Mouse (Mus musculus) megakaryocyte, embryonic 14.5 days (primary cell): ENCODE results near the gene Pik3c2a.

Experiments used
- FLI1 ChIP-seq: IDR thresholded peaks from 2 replicates; pipeline ENCODE4 v1.6.1; 2012; ENCODE audit warnings: low read length, inconsistent platforms, mixed read lengths
- GATA1 ChIP-seq: IDR thresholded peaks from 3 replicates; pipeline ENCODE4 v1.6.1; 2012; ENCODE audit warnings: mixed read lengths, low read length, inconsistent platforms, borderline replicate concordance

DNA sequence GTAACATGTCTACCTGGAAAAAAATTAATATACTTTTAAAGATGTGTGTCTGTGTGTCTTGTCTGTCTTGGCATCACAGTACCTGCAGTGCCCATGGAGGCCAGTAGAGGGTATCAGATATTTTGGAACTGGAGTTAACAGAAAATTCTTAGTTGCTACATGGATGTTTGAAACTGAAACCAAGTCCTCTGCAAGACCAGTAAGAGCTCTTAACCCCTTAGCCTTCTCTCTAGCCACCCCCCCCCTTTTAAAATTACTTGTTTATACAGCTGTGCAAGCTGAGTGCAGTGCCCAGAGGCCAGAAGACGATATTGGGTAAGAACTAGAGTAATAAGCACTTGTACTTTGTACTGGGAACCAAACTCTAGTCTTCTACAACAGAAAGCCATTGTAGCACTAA, 107.0 kb downstream of the Pik3c2a start:
- TF ChIP-seq FLI1 (no peak), GATA1 (no peak)
